Mouse (Mus musculus): ENCODE measurements around the gene Cers5.
"Not testable (repeated sequence)": the region's sequence is repeated elsewhere in the genome, so short reads cannot be mapped to it uniquely, and the experiment has no call there.

Cers5 gene

GRCm38 (mm10) chr15:99772881-99772924, at the start of gene Cers5:
Gene Cers5, minus strand, starts transcription at chr15:99772885.
- DNase-seq (ENCODE audit: low spot score): not testable (repeated sequence)

DNA sequence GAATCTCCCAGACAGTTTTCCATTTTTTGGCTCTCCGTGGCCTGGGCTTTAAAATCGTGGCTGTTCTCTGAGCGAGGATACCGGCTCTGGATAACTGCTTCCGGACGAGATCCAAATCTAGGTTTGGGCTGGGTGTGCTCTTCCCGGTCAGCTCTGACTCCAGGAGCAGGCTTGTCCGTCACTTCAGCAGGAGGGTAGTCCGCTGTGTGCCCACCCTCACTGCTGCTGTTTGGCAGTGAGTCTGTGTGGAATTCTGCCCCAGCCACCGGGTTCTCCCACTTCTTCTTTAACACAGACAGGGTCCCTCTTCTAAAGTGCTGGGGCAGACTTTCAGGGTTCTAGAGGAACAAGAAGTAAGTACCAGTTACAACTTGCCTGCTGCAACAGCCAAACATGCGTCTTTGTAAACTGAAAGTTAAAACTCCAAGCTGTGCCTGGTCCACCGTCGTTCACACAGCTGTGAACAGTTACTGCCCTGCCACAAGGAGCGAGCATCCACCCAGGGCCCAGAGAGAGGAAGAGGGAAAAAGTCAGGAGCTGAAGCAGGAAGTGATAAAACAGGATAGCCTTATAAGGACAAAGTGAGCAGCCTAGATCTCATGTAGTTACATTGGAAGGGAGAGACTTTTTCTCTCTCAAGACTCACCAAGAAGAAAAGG, 47.1 kb upstream of the Cers5 start:
- no peak for DNase-seq (ENCODE audit: low spot score)

DNA sequence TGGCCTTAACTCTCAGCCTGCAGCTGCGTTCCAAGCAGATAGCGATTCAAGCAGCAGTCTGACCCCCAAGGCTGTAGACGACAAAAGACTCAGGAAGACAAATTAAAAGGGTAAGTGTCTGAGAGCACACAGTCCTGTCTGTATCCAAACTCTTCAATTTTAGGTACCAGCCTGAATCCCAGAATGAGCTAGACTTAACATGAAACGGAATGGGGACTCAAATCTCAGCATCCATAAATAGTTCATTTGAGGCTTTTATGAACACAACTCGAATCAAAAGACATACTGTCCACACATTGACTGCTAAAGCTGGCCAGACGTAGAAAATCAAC, 46.4 kb upstream of the Cers5 start:
- no peak for DNase-seq (ENCODE audit: low spot score)

DNA sequence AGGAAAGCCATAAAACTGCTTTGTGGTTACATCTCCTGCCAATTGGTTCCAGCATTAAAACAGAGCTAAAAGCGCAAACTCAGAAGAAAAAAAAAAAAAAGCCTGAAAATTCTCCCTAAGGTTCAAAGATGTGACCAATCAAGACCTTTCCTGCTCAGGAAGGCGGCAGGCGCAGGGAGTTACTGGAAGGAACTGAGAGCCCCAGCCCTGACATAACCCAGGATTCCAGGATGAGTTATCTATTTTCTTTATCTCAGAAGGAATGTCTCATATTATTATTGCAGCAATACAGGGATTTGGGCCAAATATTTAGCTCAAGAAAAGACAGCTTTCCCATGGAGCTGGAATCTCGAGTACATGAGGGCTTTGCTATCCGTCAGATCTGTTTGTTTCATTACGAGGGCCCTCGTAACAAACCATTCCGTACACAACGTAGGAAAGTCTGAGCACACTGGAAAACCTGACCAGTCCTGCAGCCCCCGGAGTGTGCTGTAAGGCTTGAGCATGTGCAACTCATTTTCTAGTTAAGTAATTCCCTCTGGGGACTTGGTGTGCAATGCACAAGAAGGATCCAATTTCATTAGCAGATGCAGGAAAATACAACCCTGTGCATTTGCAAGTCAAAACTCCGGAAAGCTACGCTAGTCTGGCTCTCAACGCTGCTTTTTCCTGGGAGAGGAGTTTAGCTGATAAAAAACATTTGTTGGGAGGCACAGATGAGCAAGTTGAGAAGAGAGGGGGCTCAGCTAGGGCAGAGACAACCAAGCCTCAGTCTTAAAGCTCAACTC, 45.8 kb upstream of the Cers5 start:
- DNase-seq (ENCODE audit: low spot score): no peak

GRCm38 (mm10) chr15:99817343-99818235, 44.9 kb upstream of the Cers5 start:
- DNase-seq (ENCODE audit: low spot score): no peak

DNA sequence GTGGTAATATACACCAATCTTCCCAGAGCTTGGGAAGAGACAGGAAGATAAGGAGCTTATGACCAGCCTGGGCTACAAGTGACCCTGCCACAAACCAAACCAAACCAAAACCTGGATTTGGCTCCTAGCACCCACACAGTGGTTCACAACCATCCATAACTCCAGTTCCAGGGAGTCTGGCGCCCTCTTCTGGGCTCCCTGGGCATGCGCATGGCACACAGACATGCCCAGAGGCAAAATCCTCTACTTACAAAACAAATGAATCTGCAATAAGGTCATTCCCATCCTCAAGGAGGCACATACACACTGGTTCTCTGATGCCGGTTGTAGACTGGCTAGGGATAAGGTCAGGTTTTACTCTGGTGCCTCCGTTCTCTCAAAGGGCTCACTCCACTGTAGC, 43.3 kb upstream of the Cers5 start:
- DNase-seq (ENCODE audit: low spot score): no peak

- no peak for DNase-seq (ENCODE audit: low spot score)
Observed at GRCm38 (mm10) chr15:99814554-99815260, 42.0 kb upstream of the Cers5 start.

- no peak for DNase-seq (ENCODE audit: low spot score)
Observed at GRCm38 (mm10) chr15:99813639-99814038, 41.0 kb upstream of the Cers5 start.

GRCm38 (mm10) chr15:99812097-99812496, 39.4 kb upstream of the Cers5 start:
- no peak for DNase-seq (ENCODE audit: low spot score)

GRCm38 (mm10) chr15:99807776-99808735, 35.4 kb upstream of the Cers5 start:
- DNase-seq (ENCODE audit: low spot score): no peak

- DNase-seq (ENCODE audit: low spot score): no peak
Observed at GRCm38 (mm10) chr15:99806171-99806570, 33.5 kb upstream of the Cers5 start.

DNA sequence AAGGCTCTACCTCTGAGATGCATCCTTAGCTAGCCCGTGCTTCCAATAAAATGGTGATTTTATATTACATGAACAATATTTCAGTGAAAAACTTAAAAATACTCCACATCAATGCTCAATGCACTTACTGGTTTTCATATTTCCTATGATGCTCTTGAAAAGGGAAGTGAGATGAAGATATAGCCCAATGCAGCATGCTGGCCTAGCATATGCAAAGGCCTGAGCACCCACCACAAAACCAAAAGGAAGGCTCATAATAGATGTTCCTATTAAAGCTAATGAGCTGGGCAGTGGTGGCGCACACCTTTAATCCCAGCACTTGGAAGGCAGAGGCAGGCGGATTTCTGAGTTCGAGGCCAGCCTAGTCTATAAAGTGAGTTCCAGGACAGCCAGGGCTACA, 33.0 kb upstream of the Cers5 start:
- DNase-seq (ENCODE audit: low spot score): no peak

GRCm38 (mm10) chr15:99803186-99803644, 30.5 kb upstream of the Cers5 start:
- no peak for DNase-seq (ENCODE audit: low spot score)

- no peak for DNase-seq (ENCODE audit: low spot score)
Observed at GRCm38 (mm10) chr15:99801885-99802572, 29.3 kb upstream of the Cers5 start.

- DNase-seq (ENCODE audit: low spot score): no peak
Observed at GRCm38 (mm10) chr15:99799706-99800105, 27.0 kb upstream of the Cers5 start.

GRCm38 (mm10) chr15:99797898-99798297, 25.2 kb upstream of the Cers5 start:
- DNase-seq (ENCODE audit: low spot score): no peak

DNA sequence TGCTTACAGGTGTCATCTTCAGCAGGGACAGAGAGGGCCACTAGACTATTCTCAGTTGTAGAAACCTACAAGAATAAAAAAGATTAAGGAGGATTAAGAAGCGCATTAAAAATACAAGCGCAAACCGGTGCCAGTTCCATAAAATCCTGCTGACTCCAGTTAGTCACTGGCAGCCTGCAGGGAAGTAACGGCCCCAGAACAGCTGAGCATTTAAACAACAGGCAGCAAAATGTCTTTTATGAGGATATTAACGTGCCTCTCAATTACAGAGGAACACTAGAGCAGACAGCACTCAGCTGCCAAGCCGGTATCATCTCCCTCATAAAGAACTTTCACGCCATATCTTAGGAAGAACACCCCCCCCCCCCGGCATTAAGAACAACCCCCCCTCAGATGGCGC, 24.1 kb upstream of the Cers5 start:
- DNase-seq (ENCODE audit: low spot score): no peak

DNA sequence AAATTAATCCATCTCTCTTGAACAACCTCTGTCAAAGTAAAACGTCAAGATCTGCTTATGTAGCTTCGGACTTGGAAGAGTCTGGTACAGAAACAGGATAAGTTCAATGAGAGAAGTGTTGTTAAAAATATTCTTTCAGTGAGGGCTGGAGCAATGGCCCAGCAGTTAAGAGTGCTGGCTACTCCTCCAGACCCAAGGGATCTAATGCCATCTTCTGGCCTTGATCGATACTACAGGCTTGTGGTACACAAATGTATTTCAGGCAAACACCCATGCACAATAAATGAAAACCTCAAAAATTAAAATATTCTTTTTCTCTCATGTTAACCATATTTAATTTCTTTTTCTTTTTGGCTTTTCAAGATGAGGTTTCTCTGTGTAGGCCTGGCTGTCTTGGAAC, 23.4 kb upstream of the Cers5 start:
- DNase-seq (ENCODE audit: low spot score): no peak

GRCm38 (mm10) chr15:99792221-99792815, 19.6 kb upstream of the Cers5 start:
- DNase-seq (ENCODE audit: low spot score): no peak

DNA sequence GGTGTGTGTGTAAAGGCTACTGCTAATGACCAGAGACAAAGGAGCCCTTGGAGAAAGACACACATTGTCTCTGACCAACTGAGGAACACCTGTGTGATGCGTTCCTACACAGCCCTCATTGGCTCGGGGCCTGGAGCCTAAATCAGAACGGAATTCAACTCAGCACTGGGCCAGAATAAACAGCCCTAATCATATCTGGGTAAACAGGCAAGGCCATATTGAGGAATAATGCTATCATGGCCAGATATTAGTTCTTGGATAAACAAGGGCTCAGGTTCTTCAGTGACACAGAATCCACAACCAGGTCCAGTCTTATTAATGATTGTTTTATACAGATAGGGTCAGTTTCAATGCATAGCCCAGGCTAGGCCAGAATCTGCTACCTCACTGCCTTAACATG, 18.3 kb upstream of the Cers5 start:
- no peak for DNase-seq (ENCODE audit: low spot score)

DNA sequence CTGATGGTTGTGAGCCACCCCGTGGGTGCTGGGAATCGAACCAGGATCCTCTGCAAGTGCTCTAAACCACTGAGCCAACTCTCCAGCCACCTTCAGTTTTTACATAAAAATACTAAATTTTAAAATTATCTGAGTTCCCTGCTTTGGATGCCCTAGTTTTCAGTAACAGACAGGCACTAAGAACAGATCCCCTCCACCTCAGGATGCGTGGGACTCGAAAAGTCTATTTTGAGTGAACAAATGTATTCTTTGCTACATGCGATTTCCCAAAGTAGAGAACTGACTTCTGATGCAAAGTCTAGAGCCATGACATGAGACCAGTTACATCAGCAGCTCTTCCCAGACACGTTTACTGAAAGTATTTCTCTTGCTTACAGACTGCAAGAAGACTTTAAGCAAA, 17.8 kb upstream of the Cers5 start:
- no peak for DNase-seq (ENCODE audit: low spot score)
